Mouse (Mus musculus) C2C12 (cell line): ENCODE measurements around the gene Afg1l. TPM values are rescaled to one million over a fixed set of nuclear protein-coding genes. Genes with fewer than 3 reads are reported as not detected.
A peak's percentile ranks its signal among the peaks of the same experiment; 100 is the strongest.

Source experiments
- H3K27me3 ChIP-seq: one replicate; pipeline ENCODE4 v1.6.1; 2011; ENCODE audit not compliant: control insufficient read depth, insufficient read depth, insufficient read length
- H3K36me3 ChIP-seq: one replicate; pipeline ENCODE4 v1.6.1; 2011; ENCODE audit not compliant: control insufficient read depth, insufficient read depth
- H3K4me3 ChIP-seq: one replicate; pipeline ENCODE4 v1.5.1; 2011; ENCODE audit warnings: mild to moderate bottlenecking, control low read depth; ENCODE audit not compliant: poor library complexity, insufficient read depth, severe bottlenecking
- H3K79me2 ChIP-seq: one replicate; pipeline ENCODE4 v1.6.1; 2011; ENCODE audit not compliant: control insufficient read depth, insufficient read depth
- H3K79me3 ChIP-seq: one replicate; pipeline ENCODE4 v1.6.1; 2011; ENCODE audit warnings: low read depth, control low read depth
- H3ac ChIP-seq: one replicate; pipeline ENCODE3; 2011; ENCODE audit warnings: low read depth; ENCODE audit not compliant: control insufficient read depth, insufficient read length
- CEBPB ChIP-seq: IDR thresholded peaks from one replicate; pipeline ENCODE4 v1.6.1; 2011; ENCODE audit warnings: low read depth, mild to moderate bottlenecking, control low read depth, moderate library complexity
- CTCF ChIP-seq: IDR thresholded peaks from one replicate; pipeline ENCODE4 v1.5.1; 2011; ENCODE audit not compliant: control insufficient read depth, insufficient read depth, insufficient read length
- FOSL1 ChIP-seq: IDR thresholded peaks from one replicate; pipeline ENCODE4 v1.8.0; 2011; ENCODE audit warnings: mild to moderate bottlenecking, low read length; ENCODE audit not compliant: poor library complexity, insufficient read depth, severe bottlenecking
- MAX ChIP-seq: IDR thresholded peaks from one replicate; pipeline ENCODE4 v1.6.1; 2011; ENCODE audit warnings: mild to moderate bottlenecking, control low read depth
- MYOD1 ChIP-seq: IDR thresholded peaks from one replicate; pipeline ENCODE4 v1.6.1; 2011; ENCODE audit warnings: low read depth; ENCODE audit not compliant: control insufficient read depth, insufficient read length
- MYOG ChIP-seq: IDR thresholded peaks from one replicate; pipeline ENCODE4 v1.6.1; 2011; ENCODE audit not compliant: control insufficient read depth, insufficient read length; ENCODE audit errors: extremely low read depth
- USF1 ChIP-seq: IDR thresholded peaks from one replicate; pipeline ENCODE4 v1.6.1; 2011; ENCODE audit warnings: low read depth, mild to moderate bottlenecking, control low read depth, moderate library complexity
- polyA plus RNA-seq: library from polyadenylated mRNA; unstranded; fragments of >200 nt; fragmentation: generic; extraction: Trizol; gene quantifications from one replicate; pipeline ENCODE4 v1.2.1, GENCODE M21; 2012; ENCODE audit warnings: missing spikeins

Gene Afg1l
- polyA plus RNA-seq, 1 experiment: 4.7 TPM

DNA sequence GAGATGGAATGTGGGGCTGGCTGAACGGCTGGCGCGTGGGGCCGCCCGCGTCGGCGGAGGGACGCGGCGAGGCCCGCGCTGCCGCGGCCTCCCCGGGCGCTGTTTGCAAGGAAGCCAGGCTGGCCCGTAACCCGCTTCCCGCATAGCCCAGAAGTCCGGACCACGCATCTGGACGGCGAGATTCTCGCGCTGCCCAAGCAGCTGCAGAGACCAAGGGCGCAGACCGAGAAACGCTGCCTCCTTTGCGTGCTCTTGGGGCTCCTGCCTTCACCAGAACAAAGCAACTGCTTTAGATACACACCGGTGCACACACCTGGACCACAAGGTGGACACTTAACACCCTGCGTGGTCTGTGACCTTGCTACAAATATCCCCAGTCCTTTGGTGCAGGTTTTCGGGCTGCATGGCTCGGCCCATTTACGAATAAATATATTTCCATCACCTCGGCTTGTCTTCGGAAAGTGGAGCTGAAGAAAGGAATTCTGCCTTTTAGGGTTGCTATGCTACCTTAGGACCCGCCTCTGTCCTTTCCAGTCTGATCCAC is 200.0 kb downstream of the Afg1l start:
- peak overlapping the region; percentile 68 for H3K4me3 ChIP-seq
- no peak for TF ChIP-seq FOSL1
- H3K36me3 ChIP-seq: no peaks in the 10 kb centered on the region
- peaks cover 3% of the 10 kb centered on the region for H3K27me3 ChIP-seq
- H3ac ChIP-seq: peak overlapping the region; percentile 65
- H3K79me2 ChIP-seq: no peaks in the 10 kb centered on the region
- H3K79me3 ChIP-seq: no peaks in the 10 kb centered on the region

DNA sequence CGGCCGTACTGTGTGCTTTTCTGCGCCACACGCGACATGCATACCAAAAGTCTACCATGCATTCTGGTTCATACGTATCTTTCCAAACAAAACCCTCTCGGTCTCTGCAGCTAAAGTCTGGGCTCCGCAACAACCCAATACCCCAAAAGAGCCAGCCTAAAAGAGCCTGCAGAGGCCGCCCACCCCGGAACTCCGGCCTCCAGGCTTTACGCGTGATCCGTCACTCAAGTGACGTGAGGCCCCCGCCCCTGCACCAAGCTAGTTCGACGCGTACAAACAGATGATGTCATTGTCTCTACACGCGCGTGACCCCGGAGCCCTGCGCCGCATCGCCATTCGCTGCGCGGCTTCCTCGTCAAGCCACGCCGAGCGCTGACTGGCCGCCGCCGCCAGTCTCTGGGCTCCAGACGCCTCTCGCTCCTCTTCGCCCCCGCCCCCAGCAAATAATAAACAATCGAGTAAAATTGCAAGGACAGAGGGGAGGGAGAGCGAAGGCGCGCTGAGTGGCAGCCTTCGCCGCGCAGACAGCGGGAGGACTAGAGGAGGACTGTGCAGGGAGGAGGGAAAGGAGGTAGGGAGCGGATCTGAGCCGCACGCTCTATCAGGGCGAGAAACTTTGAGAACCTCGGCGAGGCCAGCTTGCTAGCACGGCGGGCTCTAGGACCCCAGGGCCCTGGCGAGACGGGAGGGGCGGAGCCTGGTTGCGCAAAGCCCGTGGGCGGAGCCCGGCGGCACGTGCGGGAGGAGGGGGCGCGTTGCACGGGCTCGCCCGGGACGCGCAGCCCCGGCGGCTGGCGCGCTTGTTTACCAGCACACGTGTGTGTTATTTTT is 200.7 kb downstream of the Afg1l start:
- TF ChIP-seq CEBPB: peak; percentile 93
- no peak for TF ChIP-seq MYOG
- TF ChIP-seq CTCF: no peak
- TF ChIP-seq MAX: peak; percentile 98
- TF ChIP-seq FOSL1: no peak
- no peak for TF ChIP-seq MYOD1
- TF ChIP-seq USF1: peak; percentile 58
- Histone ChIP-seq H3K79me2 (no peaks in the 10 kb centered on the region), H3K27me3 (peaks cover 3% of the 10 kb centered on the region), H3K79me3 (no peaks in the 10 kb centered on the region), H3K36me3 (no peaks in the 10 kb centered on the region), H3ac (peak overlapping the region; percentile 89), H3K4me3 (peak overlapping the region; percentile 68)

DNA sequence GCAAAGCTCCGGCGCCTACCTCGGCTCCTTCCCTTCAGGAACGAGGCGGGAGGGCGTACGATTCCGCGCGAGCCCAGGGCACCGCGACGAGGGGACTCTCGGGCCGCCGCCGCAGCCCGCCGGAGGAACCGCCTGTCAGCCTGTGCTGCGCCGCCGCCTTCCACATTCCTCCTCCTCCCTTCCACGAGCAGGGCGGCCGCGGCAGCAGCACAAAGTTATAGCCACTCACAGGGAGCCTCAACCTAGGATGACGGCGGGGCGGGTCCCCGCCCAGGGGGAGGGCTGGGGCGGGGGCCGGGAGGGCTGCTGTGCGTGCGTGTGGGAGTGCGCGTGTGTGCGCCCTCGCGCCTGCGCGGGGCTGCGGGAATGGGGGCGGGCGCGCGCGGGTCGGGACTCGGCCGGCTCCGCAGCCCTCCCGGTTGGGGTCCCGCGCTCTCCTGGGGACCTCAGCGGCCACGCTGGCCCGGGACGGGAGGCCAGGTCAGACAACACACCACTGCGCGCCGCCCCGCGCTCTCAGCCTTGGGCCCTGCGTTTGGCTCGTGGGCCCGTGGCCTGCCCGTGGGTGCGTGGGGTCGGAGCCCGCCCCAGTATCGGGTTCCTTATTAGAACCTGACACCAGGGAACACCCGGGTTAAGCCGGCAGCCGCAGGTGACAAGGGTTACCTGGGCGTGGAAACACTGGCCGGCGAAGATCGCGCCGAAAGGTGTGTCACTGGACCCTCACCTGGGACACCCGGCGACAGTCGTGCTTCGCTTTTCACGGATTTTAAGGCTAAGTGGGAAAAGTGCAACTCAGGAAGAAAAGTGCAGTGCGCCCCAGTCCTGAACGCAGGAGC is 201.6 kb downstream of the Afg1l start, which contains the start of gene Foxo3:
TSS of gene Foxo3 (minus strand) at position 249 of the 839 bp plus-strand sequence.
- Histone ChIP-seq H3K27me3 (peaks cover 3% of the 10 kb centered on the region), H3K36me3 (peaks cover 5% of the 10 kb centered on the region), H3K4me3 (peak within 1 kb of the TSS; percentile 68), H3ac (peak within 1 kb of the TSS; percentile 89), H3K79me3 (no peaks in the 10 kb centered on the region), H3K79me2 (peaks cover 1% of the 10 kb centered on the region)
- TF ChIP-seq MAX (peak; percentile 67), CTCF (no peak)

GRCm38 (mm10) chr10:42275871-42276501 is 202.4 kb downstream of the Afg1l start:
- peak overlapping the region; percentile 82 for H3ac ChIP-seq
- H3K36me3 ChIP-seq: peaks cover 5% of the 10 kb centered on the region
- H3K4me3 ChIP-seq: peak overlapping the region; percentile 68
- peaks cover 9% of the 10 kb centered on the region for H3K79me2 ChIP-seq
- no peak for TF ChIP-seq FOSL1
- no peak for TF ChIP-seq MYOG
- no peak for TF ChIP-seq CTCF
- TF ChIP-seq CEBPB: no peak
- no peak for TF ChIP-seq USF1
- no peak for TF ChIP-seq MYOD1
- TF ChIP-seq MAX: no peak
- H3K27me3 ChIP-seq: no peaks in the 10 kb centered on the region
- H3K79me3 ChIP-seq: no peaks in the 10 kb centered on the region

- Histone ChIP-seq H3K27me3 (no peaks in the 10 kb centered on the region), H3K79me2 (peaks cover 14% of the 10 kb centered on the region), H3ac (peak overlapping the region; percentile 82), H3K4me3 (peak overlapping the region; percentile 68), H3K36me3 (peaks cover 5% of the 10 kb centered on the region), H3K79me3 (no peaks in the 10 kb centered on the region)
- TF ChIP-seq USF1: no peak
- TF ChIP-seq MYOD1: no peak
- no peak for TF ChIP-seq MYOG
- TF ChIP-seq CTCF: no peak
- no peak for TF ChIP-seq CEBPB
- TF ChIP-seq MAX: no peak
- no peak for TF ChIP-seq FOSL1
Observed at GRCm38 (mm10) chr10:42275401-42275870, 202.9 kb downstream of the Afg1l start.
